Mouse (Mus musculus) G1E (cell line): ENCODE measurements around the gene Pzp. TPM values are rescaled to one million over a fixed set of nuclear protein-coding genes. Genes with fewer than 3 reads are reported as not detected.

ENCODE experiments used
- ATAC-seq: 2 replicates; pipeline ENCODE4 v1.8.0; 2016; ENCODE audit warnings: mild to moderate bottlenecking; ENCODE audit not compliant: insufficient number of reproducible peaks, poor library complexity, low FRiP score, severe bottlenecking; ENCODE audit errors: extremely low read depth
- DNase-seq: peaks from one replicate; pipeline ENCODE4 v3.0.0; 2012; ENCODE audit warnings: low spot score
- H3K27me3 ChIP-seq: 2 replicates; pipeline ENCODE4 v1.6.1; 2012; ENCODE audit warnings: mild to moderate bottlenecking, low read length, inconsistent platforms; ENCODE audit not compliant: insufficient read depth
- H3K36me3 ChIP-seq: replicated peaks from 2 replicates; pipeline ENCODE3; 2012; ENCODE audit warnings: mild to moderate bottlenecking, inconsistent platforms
- H3K4me1 ChIP-seq: 2 replicates; pipeline ENCODE4 v1.6.1; 2012; ENCODE audit warnings: low read depth, low read length, inconsistent platforms, mixed read lengths; ENCODE audit not compliant: insufficient read depth
- H3K4me3 ChIP-seq: 2 replicates; pipeline ENCODE4 v1.5.1; 2012; ENCODE audit warnings: low read depth, mild to moderate bottlenecking, inconsistent platforms, low read length, moderate library complexity, mixed read lengths
- H3K9me3 ChIP-seq: replicated peaks from 2 replicates; pipeline ENCODE4 v1.6.1; 2012; ENCODE audit warnings: inconsistent platforms
- CTCF ChIP-seq: IDR thresholded peaks from 2 replicates; pipeline ENCODE4 v1.5.1; 2012; ENCODE audit warnings: low read depth, low read length, inconsistent platforms, mixed read lengths
- GATA1 ChIP-seq: IDR thresholded peaks from 2 replicates; pipeline ENCODE4 v1.6.1; 2012; ENCODE audit warnings: borderline replicate concordance, low read length, inconsistent platforms, mixed read lengths
- GATA2 ChIP-seq: IDR thresholded peaks from 2 replicates; pipeline ENCODE4 v1.6.1; 2012; ENCODE audit warnings: low read depth, low read length, inconsistent platforms, borderline replicate concordance
- POLR2AphosphoS5 ChIP-seq: IDR thresholded peaks from 2 replicates; pipeline ENCODE4 v1.6.1; 2012; ENCODE audit warnings: low read depth, low read length, inconsistent platforms; ENCODE audit not compliant: insufficient replicate concordance
- TAL1 ChIP-seq: conservative IDR thresholded peaks from 2 replicates; pipeline ENCODE4 v1.6.1; 2012; ENCODE audit warnings: low read depth, low read length, inconsistent platforms, mixed read lengths
- polyA plus RNA-seq: library from polyadenylated mRNA; stranded (reverse); fragments of >175 nt; gene quantifications from 2 replicates; pipeline ENCODE4 v1.2.3, GENCODE M21; 2012
- total RNA-seq, 2 experiments: library from RNA; stranded (forward) in 1 of 2; stranded (reverse) in 1 of 2; fragments of 200-1000 nt in 1 of 2; fragments of >200 nt in 1 of 2; fragmentation: Nextera tagmentation in 1 of 2; gene quantifications; 2 replicates each; pipeline ENCODE4 v1.2.3; 2014 to 2017

Gene Pzp
- total and polyA plus RNA-seq, 3 experiments: 0.05 TPM; not detected in 2

DNA sequence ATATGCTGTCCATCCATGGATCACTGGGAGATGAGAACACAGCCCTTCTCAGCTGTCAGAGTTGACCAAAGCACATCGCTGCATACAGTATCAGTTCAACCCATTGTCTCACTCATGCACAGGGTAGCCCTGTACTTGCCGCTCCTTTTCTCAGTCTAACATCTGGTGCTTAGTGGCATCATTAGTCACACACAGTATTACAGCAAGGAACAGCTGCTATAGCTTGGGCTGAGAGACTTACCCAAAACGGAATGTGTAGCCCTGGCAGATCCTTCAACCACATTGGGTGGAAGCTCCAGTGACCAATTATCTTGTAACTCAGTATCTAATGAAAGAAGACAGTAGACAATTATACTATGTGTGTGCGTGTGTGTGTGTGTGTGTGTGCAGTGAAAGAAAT is 34.6 kb downstream of the Pzp start:
- no peaks in the 10 kb centered on the region for H3K36me3 ChIP-seq
- ATAC-seq: no peak
- H3K9me3 ChIP-seq: peaks cover 27% of the 10 kb centered on the region
- H3K4me1 ChIP-seq: no peaks in the 10 kb centered on the region
- H3K4me3 ChIP-seq: no peak overlapping the region
- no peak for DNase-seq
- no peaks in the 10 kb centered on the region for H3K27me3 ChIP-seq
- no peak for TF ChIP-seq GATA1
- no peak for TF ChIP-seq GATA2
- no peak for TF ChIP-seq POLR2AphosphoS5
- no peak for TF ChIP-seq CTCF
- no peak for TF ChIP-seq TAL1

DNA sequence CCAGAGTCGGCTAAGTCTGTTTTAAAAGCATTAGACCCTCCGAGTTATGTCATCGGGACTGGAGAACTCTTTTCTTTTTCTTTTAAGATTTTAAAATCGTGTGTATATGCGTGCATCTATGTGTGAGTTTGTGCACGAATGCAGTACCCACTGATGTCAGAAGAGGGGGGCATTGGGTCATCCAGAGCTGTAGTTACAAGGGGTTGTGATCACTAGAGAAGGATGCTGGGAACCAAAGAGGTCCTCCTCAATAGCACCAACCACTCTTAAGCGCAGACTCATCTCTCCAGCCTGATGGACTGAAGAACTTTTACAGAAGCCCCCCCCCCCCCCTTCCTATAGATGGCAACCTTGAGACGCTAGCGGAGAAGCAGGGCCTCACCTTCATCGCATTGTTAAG is 36.4 kb downstream of the Pzp start:
- DNase-seq (no peak), ATAC-seq (no peak)
- Histone ChIP-seq H3K4me1 (no peaks in the 10 kb centered on the region), H3K9me3 (peaks cover 25% of the 10 kb centered on the region), H3K27me3 (no peaks in the 10 kb centered on the region), H3K36me3 (no peaks in the 10 kb centered on the region), H3K4me3 (no peak overlapping the region)
- no peak for TF ChIP-seq TAL1
- no peak for TF ChIP-seq CTCF
- TF ChIP-seq GATA1: no peak
- no peak for TF ChIP-seq GATA2
- no peak for TF ChIP-seq POLR2AphosphoS5

DNA sequence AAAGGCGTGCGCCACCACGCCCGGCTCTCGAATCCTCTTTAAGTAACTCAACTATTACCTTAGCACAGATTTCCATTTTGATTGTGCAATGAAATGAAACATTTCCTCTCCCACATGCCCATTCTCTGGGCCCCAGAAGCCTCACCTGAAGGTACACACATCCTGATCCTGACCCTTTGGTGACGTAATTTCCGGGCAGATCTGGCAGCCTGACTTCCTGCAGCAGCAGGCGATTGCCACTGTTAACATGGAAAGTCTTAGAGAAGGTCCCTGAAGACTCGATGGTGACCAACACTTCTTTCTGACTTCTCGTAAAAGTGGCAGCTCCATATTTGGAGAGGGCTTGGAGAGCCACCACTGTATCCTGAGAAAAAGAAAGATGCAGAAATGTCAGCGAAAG is 38.8 kb downstream of the Pzp start:
- H3K36me3 ChIP-seq: no peaks in the 10 kb centered on the region
- no peaks in the 10 kb centered on the region for H3K4me1 ChIP-seq
- H3K9me3 ChIP-seq: peaks cover 18% of the 10 kb centered on the region
- TF ChIP-seq GATA1 (no peak), CTCF (no peak), TAL1 (no peak), GATA2 (no peak), POLR2AphosphoS5 (no peak)
- ATAC-seq (no peak), DNase-seq (no peak)
- no peak overlapping the region for H3K4me3 ChIP-seq
- no peaks in the 10 kb centered on the region for H3K27me3 ChIP-seq

DNA sequence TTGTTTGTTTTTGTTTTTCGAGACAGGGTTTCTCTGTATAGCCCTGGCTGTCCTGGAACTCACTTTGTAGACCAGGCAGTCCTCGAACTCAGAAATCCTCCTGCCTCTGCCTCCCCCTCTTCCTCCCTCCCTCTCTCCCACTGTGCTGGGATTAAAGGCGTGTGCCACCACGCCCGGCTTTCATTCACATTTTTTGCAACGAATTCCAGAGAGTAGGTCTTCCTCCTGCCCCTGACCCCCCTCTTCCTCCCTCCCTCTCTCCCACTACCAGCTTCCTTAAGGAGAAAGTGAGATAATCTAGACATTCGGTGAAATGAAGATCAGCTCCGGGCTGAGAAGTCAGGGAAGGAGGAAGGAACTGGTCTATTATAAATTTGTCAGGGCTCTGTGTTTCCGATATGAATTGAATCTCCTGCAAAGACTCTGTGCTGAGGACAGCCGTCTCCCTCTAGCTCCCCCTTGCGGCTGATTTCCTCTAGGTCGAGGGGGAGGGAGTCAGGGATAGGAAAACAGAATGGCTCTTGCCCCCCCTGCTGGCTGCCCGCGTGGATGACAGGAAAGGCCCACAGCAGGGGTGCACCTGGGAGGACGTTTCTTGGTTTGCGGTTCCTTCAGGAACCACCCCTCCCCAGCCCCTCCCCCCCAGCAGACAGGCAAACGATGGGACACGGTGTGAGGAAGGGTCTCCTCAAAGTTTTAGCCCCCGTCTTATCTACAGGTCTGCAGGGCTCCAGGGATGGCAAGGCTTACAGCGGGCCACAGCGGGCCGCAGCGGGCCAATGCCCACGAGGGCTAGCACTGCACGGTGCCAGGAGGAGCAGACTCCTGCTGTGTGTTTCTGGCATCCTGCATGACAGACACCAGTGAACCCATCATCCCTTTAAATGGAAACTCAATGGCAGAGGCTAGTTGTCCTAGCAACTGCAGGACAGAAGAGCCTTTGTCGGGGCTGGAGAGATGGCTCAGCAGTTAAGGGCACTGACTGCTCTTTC is 46.8 kb downstream of the Pzp start:
- no peak overlapping the region for H3K4me3 ChIP-seq
- H3K36me3 ChIP-seq: no peaks in the 10 kb centered on the region
- TF ChIP-seq TAL1 (no peak), CTCF (peak; percentile 76), POLR2AphosphoS5 (no peak), GATA2 (no peak), GATA1 (no peak)
- H3K27me3 ChIP-seq: no peaks in the 10 kb centered on the region
- no peaks in the 10 kb centered on the region for H3K4me1 ChIP-seq
- peak; percentile 73 for DNase-seq
- peak; percentile 95 for ATAC-seq
- peaks cover 10% of the 10 kb centered on the region for H3K9me3 ChIP-seq

DNA sequence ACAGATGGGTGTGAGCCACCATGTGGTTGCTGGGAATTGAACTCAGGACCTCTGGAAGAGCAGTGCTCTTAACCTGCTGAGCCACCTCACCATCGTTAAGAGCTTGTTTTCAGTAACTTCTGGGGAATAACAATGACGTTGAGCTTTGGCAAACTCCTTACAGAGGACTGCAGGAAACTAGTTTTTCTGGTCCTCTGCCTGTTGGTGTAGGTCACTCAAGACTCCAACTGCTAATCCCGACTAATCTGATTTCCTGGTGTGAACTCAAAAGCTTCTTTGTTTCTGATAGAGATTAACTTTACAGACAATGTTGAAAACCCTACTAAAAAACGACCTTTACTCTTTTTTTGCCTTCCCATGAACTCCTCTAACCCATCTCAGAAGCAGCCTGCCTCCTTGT is 49.0 kb downstream of the Pzp start:
- Histone ChIP-seq H3K36me3 (no peaks in the 10 kb centered on the region), H3K4me3 (no peak overlapping the region), H3K4me1 (no peaks in the 10 kb centered on the region), H3K9me3 (peaks cover 22% of the 10 kb centered on the region), H3K27me3 (no peaks in the 10 kb centered on the region)
- ATAC-seq (no peak), DNase-seq (no peak)
- TF ChIP-seq GATA1 (no peak), TAL1 (no peak), POLR2AphosphoS5 (no peak), CTCF (no peak), GATA2 (no peak)

DNA sequence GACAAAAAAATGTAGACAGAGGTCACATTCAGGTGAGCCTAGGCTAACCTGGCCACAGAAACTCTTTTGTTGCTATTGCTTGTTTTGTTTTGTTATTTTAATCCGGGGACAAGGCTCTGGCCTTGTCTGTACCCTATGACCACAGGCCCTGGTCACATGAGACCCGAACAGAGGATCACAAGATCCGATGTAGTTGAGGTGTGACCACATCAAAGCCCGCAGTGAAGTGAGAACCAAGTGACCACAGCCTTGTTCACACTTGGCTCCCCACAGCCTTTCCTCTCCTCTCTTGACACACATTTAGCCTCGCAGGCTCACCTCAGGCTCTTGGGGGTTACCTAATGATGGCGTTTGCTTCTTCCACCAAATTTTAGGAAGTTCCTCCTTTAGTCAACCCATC is 52.4 kb downstream of the Pzp start:
- no peak for TF ChIP-seq CTCF
- no peak for TF ChIP-seq GATA1
- no peak for ATAC-seq

More for the DNA sequence above, 52.4 kb downstream of the Pzp start:
- Histone ChIP-seq H3K4me1 (no peaks in the 10 kb centered on the region), H3K4me3 (no peak overlapping the region), H3K27me3 (no peaks in the 10 kb centered on the region), H3K9me3 (peaks cover 28% of the 10 kb centered on the region), H3K36me3 (no peaks in the 10 kb centered on the region)
- no peak for DNase-seq
